Mouse (Mus musculus) megakaryocyte, embryonic 14.5 days (primary cell): Measurements from ENCODE around the gene Kcnip1.

ENCODE experiments used
- FLI1 ChIP-seq: IDR thresholded peaks from 2 replicates; pipeline ENCODE4 v1.6.1; 2012; ENCODE audit warnings: low read length, inconsistent platforms, mixed read lengths
- GATA1 ChIP-seq: IDR thresholded peaks from 3 replicates; pipeline ENCODE4 v1.6.1; 2012; ENCODE audit warnings: mixed read lengths, low read length, inconsistent platforms, borderline replicate concordance

- TF ChIP-seq GATA1 (no peak), FLI1 (no peak)
These were observed 378.7 kb downstream of the Kcnip1 start for GRCm38 (mm10) chr11:33614218-33614617.
